16 mouse cellular contexts compared by ENCODE assay signal in the genomic region with DNA sequence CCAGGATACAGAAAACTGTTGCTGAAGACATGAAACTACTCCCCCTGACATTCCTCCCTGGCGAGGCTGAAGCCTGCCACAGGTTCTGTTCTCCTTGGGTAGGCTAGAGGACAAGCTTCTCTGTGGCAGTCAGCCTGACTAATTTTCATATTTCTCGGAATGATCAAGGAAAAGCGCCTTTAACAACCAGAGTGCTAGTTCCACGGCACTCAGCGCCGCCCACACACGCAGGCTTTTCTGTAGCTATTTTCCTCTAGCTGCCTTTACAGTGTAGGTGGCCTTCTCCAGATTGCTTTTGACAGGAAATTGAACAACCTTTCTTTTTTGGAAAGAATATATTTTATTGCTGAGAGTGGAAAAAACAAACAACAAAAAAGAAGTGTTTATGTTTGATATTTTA.
DNase-seq lines count a peak whose midpoint lies in the region; ATAC-seq and TF ChIP-seq lines count a peak whose summit lies in the region.
"Had no signal": no experiment of that assay in that cellular context is flagged by ENCODE, and none has a peak within 500 bp of the region (broad histone marks: within the 10 kb centered on the region; RNA-seq: fewer than 3 reads in every experiment).

No protein-coding gene starts in this region.

- 0 out of 2 replicates have a peak, but pooled peaks cover 6% of the 10 kb centered on the region for H3K36me3 ChIP-seq in heart, embryonic 12.5 days
- peaks cover 3% of the 10 kb centered on the region; the same call in 1 of the 2 replicates for H3K36me3 ChIP-seq in liver, postnatal 0 days (replicated peaks; ENCODE audit: insufficient read depth, low read length)
- H3K36me3 ChIP-seq: embryonic facial prominence, embryonic 15.5 days; hindbrain, embryonic 13.5 days had no signal

- DNase-seq in heart, postnatal 25 days (ENCODE audit: low spot score), result no peak
- DNase-seq in induced T-regulatory cell, adult 2 months (ENCODE audit: low read depth), result peak; percentile 47
- peak; percentile 57 to 63 for DNase-seq in left cerebral cortex, postnatal 10 days (ENCODE audit: extremely low spot score in 1 of 2, low spot score in 2 of 2)
- no peak for DNase-seq in liver, postnatal 0 days
- no peak for DNase-seq in thymus, postnatal 36 days
- DNase-seq: adrenal gland, postnatal 10 days; cerebellum, adult 8-10 months; kidney, postnatal 36 days; spleen, adult 18-20 months had no signal

- WGBS in heart, embryonic 12.5 days, result 66% methylated on average over 7 of the region's 7 CpGs
- 76% methylated on average over 7 of the region's 7 CpGs for WGBS in liver, postnatal 0 days (ENCODE audit: insufficient replicate concordance)

- no peaks in the 10 kb centered on the region for H3K27me3 ChIP-seq in heart, embryonic 12.5 days (replicated peaks)
- H3K27me3 ChIP-seq in liver, postnatal 0 days (ENCODE audit: insufficient read depth, low read length), result no peaks in the 10 kb centered on the region
- H3K27me3 ChIP-seq: embryonic facial prominence, embryonic 15.5 days; hindbrain, embryonic 13.5 days; neural tube, embryonic 12.5 days had no signal

- no peak for TF ChIP-seq CTCF in liver, postnatal 0 days (IDR thresholded peaks at IDR 0.05; ENCODE audit: low read depth)

- peaks cover 67% of the 10 kb centered on the region for H3K4me1 ChIP-seq in heart, embryonic 12.5 days (replicated peaks)
- H3K4me1 ChIP-seq in liver, postnatal 0 days (ENCODE audit: insufficient read depth), result peaks cover 10% of the 10 kb centered on the region

- H3K27ac ChIP-seq in heart, embryonic 12.5 days (ENCODE audit: poor library complexity, severe bottlenecking), result 0 out of 2 replicates have a peak overlapping the region, but pooled peaks have one; percentile 8
- H3K27ac ChIP-seq in liver, postnatal 0 days (ENCODE audit: low read depth), result no peak overlapping the region
- H3K27ac ChIP-seq: embryonic facial prominence, embryonic 15.5 days; hindbrain, embryonic 13.5 days; liver, embryonic 14.5 days; neural tube, embryonic 12.5 days had no signal

- no peak for TF ChIP-seq EP300 in liver, postnatal 0 days (IDR thresholded peaks at IDR 0.05; ENCODE audit: low read depth)

- intact Hi-C loops in heart, postnatal 25 days (cut with DNase I), result no loop called here
- intact Hi-C loops in left cerebral cortex, postnatal 10 days (cut with DNase I), result no loop called here

- H3K9ac ChIP-seq in heart, embryonic 12.5 days, result no peak overlapping the region
- no peak overlapping the region for H3K9ac ChIP-seq in liver, postnatal 0 days (replicated peaks)
- H3K9ac ChIP-seq: embryonic facial prominence, embryonic 15.5 days; hindbrain, embryonic 13.5 days; liver, embryonic 14.5 days; neural tube, embryonic 12.5 days had no signal

- no peak for ATAC-seq in heart, embryonic 12.5 days (ENCODE audit: insufficient number of reproducible peaks, low FRiP score)
- peak; percentile 62 for ATAC-seq in CD4-positive, CD25-positive, alpha-beta regulatory T cell, adult 4 months
- ATAC-seq in liver, postnatal 0 days, result no peak
- ATAC-seq in granulocyte monocyte progenitor cell, adult 5-6 weeks (replicated peaks; ENCODE audit: poor library complexity, severe bottlenecking), result no peak

- H3K4me3 ChIP-seq in heart, embryonic 12.5 days, result no peak overlapping the region
- no peak overlapping the region for H3K4me3 ChIP-seq in liver, postnatal 0 days (ENCODE audit: low read depth, low read length)
- H3K4me3 ChIP-seq: embryonic facial prominence, embryonic 15.5 days; hindbrain, embryonic 13.5 days; neural tube, embryonic 12.5 days had no signal

- H3K9me3 ChIP-seq in heart, embryonic 12.5 days (replicated peaks), result no peaks in the 10 kb centered on the region
- no peaks in the 10 kb centered on the region for H3K9me3 ChIP-seq in liver, postnatal 0 days (ENCODE audit: low read length)
- H3K9me3 ChIP-seq: embryonic facial prominence, embryonic 15.5 days; hindbrain, embryonic 13.5 days; neural tube, embryonic 12.5 days had no signal

- no peak overlapping the region for H3K4me2 ChIP-seq in heart, embryonic 12.5 days
- no peak overlapping the region for H3K4me2 ChIP-seq in liver, postnatal 0 days (ENCODE audit: low read depth, low read length)
- H3K4me2 ChIP-seq: embryonic facial prominence, embryonic 15.5 days; hindbrain, embryonic 13.5 days; neural tube, embryonic 12.5 days had no signal

Comparison
In these comparisons a context has a peak if more than half of its experiments do, and no peak if none do; other contexts are left out.
1. DNase-seq: peak in induced T-regulatory cell, adult 2 months (single experiment) and left cerebral cortex, postnatal 10 days (2 of 2); none in heart, postnatal 25 days (single experiment), liver, postnatal 0 days (single experiment) and thymus, postnatal 36 days (0 of 2).